Mouse (Mus musculus) left cerebral cortex, postnatal 36 days (tissue): ENCODE results near the gene Akirin1. TPM values are rescaled to one million over a fixed set of nuclear protein-coding genes. Genes with fewer than 3 reads are reported as not detected.

Experiments
- DNase-seq, 2 experiments: peaks; one replicate each; pipeline ENCODE4 v3.0.0; 2021 to 2022; ENCODE audit warnings: low spot score in 2 of 2, mixed read lengths in 1 of 2
- intact Hi-C: fragments of 180-260 bp; cut with DNase I; formaldehyde crosslinking; loops from one replicate; pipeline ENCODE4 v1.15.1; 2025
- total RNA-seq, 2 experiments: library from RNA; stranded (reverse); gene quantifications; 2 replicates each; pipeline ENCODE4 v1.2.3; 2021

The Akirin1 gene
- total RNA-seq, 2 experiments from 2014 or later: 60.4 to 64.2 TPM

DNA sequence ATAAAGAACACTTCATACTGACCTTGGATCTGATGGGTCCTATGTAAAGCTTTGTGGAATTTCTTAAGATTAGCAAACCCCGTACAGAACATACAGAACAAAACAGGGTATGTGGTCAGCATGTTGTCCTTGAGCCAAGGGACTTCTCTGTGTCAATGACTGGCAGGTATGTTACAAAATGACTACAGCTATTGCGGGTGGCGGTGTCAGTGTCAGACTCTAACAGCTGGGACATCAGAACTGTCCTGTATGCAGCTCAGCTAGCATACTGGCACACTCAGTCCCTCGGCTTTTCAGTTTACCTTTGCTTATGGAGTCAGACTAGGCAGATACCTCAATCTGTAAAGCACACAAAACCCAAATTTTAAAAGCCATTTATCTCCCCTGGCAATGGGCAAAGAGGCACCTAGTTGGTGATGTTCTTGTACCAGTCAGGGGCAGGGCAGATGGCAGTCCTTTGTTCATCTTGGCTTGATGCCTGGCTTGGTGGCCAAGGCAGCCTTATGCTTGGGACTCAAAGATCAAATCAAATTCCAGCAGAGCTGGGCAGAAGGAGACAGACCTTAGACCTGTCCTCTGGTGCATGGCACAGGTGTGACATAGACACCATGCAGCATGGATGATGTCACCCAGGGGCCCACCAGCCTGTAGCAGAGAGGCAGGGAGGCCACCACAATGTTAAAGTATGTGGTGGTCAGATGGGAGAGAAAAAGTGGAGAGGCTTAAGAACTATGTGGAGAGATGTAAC is 17.8 kb downstream of the Akirin1 start:
- DNase-seq: no peak
- intact Hi-C loops: no loop called here

DNA sequence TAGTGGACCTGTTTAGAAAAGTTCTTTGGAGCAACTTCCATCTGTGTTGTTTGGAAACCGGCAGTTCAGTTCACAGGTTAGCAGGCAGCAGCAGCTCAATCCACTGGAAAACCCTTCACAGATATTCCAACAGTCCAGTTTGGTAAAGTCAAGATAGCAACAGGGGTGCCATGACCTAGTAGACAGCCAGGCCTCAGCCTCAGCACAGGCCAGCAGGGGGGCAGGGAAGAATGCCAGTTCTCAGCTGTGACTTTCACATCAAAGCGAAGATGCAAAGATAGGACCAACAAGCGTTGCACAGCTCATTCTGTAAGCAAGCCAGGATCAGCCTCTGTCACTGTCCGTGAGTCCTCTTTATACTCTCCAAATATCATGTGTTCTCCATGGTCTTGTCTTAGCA is 28.4 kb downstream of the Akirin1 start:
- intact Hi-C loops: no loop called here

DNA sequence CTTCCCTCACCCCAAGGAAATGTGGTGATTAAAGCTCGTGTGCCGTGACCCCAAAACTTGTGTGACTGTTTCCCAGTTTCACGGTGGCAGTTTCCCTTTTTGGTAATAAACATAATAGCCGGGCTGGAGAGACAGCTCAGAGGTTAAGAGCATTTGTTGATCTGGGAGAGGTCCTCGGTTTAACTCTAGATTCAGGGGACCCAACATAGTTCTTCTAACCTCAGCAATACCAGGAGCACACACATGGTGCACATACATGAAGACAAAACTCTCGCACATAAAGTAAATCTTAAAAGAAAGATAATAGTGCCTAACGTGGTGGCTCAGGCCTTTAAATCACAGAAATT is 31.7 kb downstream of the Akirin1 start:
- intact Hi-C loops: loop anchor here (5.0 kb wide), 2 partner anchors 34 to 36 kb away; partner anchors contain the start of genes Akirin1 and Macf1
- DNase-seq: no peak

More for the DNA sequence above, 28.4 kb downstream of the Akirin1 start:
- DNase-seq: no peak

DNA sequence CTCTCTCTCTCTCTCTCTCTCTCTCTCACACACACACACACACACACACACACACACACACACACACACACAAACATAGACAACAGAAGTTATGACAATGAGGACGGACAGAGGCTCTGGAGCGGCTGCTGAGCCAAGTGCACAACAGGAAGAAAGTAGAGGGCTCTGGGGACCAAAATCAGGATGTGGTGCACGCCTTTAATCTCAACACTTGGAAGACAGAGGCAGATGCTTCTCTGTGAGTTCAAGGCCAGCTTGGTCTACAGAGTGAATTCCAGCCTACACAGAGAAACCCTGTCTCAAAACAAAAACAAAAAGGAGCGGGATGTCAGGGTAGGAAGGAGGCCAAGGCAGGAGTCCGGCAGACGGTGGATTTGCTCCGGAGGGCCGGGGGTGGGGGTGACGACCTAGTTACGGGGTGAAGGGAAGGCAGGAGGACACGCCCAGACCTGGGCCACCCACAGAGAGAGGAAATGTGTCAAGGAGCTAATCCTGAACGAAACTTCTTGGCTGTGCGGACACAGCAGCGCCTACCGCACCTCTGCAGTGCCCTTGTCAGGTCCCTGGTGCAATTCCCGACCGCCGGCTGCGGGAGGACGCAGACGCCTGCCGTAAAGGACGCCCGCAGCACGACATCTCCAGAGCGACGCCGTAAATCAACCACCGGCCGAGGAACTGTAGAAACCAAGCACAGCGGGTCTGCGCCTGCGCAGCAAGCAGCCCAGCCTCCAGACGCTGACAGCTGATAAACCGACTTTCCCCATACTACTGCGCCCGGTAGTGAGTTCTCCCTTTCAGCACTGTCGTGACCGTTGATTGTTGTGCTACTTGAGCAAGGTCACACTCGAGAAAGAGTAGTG is 32.3 kb downstream of the Akirin1 start, which contains the start of gene Ndufs5:
TSS of gene Ndufs5 (minus strand) at position 629 of the 860 bp plus-strand sequence.
- intact Hi-C loops: loop anchor here (5.0 kb wide), 2 partner anchors 34 to 36 kb away; partner anchors contain the start of genes Akirin1 and Macf1
- peak; percentile 95 for DNase-seq

DNA sequence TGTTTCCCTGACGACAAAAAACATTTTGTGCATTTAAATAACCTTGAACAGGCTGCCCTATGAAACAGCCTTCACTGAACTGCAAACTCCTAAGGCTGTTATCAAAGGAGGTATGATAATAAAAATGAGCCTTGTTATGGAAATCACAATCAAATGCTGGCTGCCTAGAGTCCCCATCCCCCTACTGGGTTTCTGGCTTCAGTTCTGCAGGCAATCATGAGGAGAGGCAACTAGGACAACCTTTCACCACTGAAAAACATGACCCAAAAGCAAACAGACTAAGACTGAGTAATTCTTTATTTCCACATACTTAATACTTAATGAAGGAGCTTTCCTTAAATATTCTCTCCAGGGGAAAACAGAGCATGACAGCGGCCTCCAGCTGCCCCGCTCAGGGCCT is 37.7 kb downstream of the Akirin1 start:
- DNase-seq: no peak
- intact Hi-C loops: no loop called here

DNA sequence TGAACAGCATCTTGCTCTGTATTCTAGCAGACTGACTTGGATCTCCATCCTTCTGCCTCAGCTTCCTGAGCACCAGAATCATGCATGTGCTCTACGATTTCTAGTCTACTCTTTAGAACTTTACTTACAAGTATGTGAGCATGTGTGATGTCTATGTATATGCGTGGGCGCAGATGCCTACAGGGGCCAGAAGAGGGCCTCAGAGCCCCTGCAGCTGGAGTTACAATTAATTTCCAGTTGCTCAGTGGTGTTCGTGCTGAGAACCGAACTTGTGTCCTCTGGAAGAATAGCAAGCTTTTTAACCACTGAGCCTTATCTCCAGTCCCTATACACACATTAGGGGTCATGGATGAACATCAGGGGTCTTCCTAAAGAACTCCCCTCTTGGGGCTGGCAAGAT is 42.8 kb downstream of the Akirin1 start:
- DNase-seq: no peak
- intact Hi-C loops: no loop called here

DNA sequence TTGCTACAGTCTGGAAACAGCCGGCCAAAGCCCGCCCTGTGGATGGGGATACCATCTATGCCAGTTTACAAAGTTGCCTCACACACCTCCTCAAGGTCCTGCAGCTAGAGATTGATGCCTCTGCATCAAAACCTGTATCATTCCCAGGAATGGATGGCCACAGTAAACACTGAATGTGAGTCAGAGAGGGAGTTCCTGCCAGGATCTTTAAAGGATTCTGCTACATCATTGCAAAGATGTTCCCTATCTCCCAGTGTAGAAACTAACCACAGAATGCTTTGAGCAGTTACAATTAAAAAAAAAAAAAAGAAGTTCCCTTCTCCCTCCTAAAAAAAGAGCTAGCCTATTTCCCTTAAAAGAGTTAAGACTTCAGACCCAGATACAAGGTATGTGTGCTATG is 44.8 kb downstream of the Akirin1 start:
- DNase-seq: no peak
- intact Hi-C loops: no loop called here

DNA sequence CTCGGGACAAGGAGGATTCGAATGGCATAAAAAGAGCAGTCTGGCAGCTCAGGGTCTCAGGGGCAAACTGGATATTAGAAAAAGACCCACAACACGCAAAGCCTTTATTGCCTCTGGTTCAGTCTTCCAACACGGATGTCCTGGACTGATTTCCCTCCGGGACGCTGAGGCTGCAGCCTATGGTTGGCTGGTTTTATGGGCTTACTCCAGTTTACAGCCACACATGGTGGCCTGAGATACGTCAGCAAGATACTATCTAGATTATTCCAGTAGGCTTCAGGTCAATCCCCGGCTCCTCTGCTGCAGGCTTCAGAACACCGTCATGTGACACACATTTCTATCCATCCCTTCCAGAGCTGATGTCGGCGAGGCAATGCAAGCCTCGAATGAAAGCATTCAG is 56.8 kb downstream of the Akirin1 start:
- intact Hi-C loops: no loop called here
- DNase-seq: no peak

DNA sequence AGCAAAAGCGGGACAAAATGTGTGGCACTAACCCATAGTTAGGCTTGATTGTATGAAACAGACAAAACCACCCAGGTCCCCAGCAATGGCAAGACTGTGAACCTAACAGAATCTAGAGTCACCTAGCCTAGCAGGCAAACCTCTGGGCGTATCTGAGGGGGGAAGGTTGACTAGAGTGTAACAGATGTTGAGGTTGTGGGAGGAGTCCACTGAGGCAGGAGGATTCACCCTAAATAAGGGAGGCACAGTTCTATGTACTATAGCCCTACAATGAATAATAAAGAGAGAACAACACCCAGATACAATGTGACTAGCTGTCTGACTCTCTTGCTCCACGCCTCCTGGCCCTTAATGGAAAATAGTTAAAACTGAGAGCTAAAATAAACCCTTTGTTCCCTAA is 58.1 kb downstream of the Akirin1 start:
- intact Hi-C loops: no loop called here
- DNase-seq: no peak

DNA sequence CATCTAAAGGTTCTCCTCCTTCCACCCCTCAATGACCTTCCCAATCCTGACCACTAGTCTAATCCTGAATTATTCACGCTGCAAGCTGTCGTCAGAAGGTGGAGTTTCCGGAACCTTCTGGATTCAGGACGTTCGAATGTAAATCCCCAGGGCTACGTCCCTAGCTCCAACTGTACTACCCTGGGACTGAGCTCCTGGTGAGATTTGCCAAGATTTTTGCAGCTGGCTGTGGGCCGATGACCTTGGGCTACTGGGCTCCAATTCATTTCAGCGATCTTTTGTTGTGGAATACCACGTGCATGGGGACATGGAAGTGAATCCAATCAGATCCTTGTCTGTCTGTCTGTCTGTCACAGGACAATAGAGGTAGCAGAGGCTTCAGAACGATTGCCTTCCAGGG is 59.8 kb downstream of the Akirin1 start:
- intact Hi-C loops: no loop called here
- DNase-seq: no peak

DNA sequence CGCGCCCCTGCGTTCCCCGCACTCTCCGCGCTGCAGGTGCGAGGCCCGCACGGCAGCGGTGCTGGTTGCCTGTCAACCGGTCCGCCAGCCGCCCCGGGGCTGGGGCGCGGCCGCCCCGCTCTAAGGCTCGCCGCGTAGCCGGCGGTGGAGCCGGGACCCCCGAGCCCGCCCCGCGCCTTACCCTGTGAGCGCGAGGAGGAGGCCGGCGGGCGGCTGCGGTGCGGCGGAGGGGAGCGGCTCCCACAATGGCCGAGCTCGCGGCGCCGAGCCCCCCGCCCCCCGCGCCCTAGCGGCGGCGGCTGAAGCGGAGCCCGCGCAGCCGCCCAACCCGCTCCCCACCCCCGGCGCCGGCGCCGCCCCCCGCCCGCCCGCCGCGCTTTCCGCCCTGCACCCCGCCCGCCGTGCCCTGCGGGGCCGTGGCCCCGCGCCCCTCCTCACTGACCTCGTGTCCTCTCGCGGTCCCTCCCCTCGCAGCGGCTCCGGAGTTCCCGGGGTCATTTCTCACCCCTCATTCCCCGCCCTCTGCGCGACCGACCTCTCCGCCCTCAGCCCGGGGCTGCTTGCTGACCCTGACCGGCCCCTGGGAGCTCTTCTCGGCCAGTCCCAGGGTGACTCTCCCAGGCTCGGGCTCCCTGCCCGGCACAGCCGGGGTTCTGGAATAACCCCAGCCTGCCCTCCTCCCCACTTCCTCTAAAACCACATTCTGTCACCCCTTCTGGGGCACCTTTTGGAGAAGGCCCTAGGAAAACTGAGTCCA is 62.9 kb downstream of the Akirin1 start:
- DNase-seq: peak; percentile 49 to 58
- intact Hi-C loops: no loop called here

DNA sequence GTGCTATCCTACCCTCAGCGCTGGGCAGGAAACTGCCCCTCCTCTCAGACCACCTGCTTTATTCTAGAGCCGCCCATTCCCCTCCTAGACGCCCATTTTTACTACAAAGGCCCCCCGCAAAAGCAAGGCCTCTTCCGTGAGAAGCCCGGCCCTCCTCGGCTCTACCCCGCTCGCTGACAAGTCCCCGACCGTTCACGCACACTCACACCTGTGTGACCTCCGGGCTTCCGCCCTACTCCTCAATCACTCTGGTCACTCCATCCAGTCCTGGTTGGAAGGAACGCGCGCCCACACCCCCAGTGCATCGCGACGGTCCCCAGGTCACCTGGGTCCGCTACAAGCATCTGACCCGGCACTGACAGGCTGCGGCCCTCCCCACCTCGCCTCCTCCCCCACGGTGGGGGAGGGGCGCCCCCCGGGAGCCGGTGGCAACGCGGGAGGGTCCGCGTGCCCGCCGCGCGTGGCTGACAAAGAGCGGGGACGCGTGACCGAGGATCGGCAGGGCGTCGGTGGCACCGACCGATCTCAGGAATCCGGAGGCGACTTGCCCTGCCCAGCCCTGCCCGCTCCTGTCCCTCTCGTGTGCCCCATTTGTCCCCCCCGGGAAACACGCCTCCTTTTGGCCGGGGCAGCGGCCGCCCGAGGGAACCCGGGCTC is 63.6 kb downstream of the Akirin1 start:
- intact Hi-C loops: no loop called here
- peak; percentile 38 to 49 for DNase-seq

DNA sequence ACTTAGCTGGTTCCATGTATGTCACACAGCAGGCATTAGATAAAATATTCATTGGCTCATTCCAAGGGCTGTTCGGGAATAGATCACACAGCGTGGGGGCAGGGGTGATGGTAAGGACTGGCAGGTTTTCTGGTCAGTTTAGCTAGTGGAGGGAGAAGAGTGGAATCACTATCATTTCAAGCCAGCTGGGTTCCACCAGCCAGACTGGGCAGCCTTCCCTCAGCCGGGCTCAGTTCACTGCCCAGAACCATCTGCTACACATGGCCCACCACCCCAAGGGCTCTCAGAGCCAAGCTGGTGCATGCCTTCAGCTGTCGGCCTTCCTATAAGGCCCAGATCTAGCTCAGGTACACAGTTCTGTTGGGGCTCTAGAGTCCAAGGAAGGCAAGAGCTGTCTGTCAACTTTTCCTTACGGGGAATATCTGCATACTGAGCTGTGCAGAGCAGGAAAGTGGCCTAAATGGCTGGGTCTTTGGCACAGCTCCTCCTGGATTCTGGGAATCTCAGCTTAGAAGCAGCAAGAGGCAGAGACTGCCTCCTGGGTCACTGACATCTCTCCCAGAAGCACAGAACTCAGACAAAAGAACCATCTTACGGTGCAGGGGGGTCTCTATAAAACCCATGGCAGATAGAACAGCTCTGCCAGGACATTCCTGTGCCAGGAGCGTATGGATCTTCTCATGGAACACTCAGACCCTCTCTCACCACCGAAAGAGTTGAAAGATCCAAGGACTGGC is 64.5 kb downstream of the Akirin1 start:
- DNase-seq: peak; percentile 35 to 46
- intact Hi-C loops: no loop called here

DNA sequence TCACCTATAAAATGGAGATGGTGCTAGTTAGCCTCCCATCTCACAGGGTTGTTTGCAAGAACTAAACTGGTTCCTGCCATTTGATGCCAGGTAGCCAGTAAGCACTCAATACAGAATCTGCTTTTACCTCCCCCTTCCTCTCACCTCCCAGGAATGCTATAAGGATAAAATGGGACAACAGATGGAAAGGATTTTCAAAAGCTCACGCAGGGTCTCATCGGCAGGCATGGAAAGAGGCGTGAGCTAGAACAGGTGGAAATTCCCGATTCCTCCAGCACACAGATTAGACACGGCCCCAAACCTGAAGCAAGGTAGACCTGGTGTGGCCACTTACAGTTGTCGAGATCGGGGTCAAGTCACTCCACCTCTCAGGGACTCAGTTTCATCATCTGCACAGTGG is 65.1 kb downstream of the Akirin1 start:
- DNase-seq: no peak
- intact Hi-C loops: no loop called here

Other genes starting within 250 kb of the Akirin1 start
- 100 to 1,000 TPM; 187 to 233 TPM for gene Macf1, start 66.0 kb downstream of the Akirin1 start, total RNA-seq
- gene Ndufs5, start 32.1 kb downstream of the Akirin1 start, total RNA-seq: 100 to 1,000 TPM; 180 to 195 TPM
- gene Rhbdl2, start 37.5 kb upstream of the Akirin1 start, total RNA-seq: under 1 TPM; 0.57 to 0.91 TPM
- not detected for gene 4933427I04Rik, start 109.3 kb upstream of the Akirin1 start, total RNA-seq
- 10 to 100 TPM in 1 of 2 experiments, 1 to 10 TPM in 1; 8.4 to 16.3 TPM for gene Mycbp, start 154.5 kb upstream of the Akirin1 start, total RNA-seq
- gene Rragc, start 167.1 kb upstream of the Akirin1 start, total RNA-seq: 10 to 100 TPM; 62.1 to 62.6 TPM
- gene 4930535I16Rik, start 167.7 kb upstream of the Akirin1 start, total RNA-seq: not detected